Mouse (Mus musculus): ENCODE measurements at regions not wholly inside any gene's neighbourhood (a gene's known extent, or its start where the extent isn't known, plus 50 kb on each side); places are given as distances from the start of the nearest gene placed in this dataset.

GRCm38 (mm10) chr1:194342568-194342967 lies 275.4 kb upstream of the Plxna2 start:
- no peak for DNase-seq
- intact Hi-C loops (cut with DNase I) = no loop called here

GRCm38 (mm10) chr1:194341758-194342157 lies 276.3 kb upstream of the Plxna2 start:
- intact Hi-C loops (cut with DNase I) = no loop called here
- no peak for DNase-seq

GRCm38 (mm10) chr1:194334752-194335719 lies 283.0 kb upstream of the Plxna2 start:
- intact Hi-C loops (cut with DNase I) = no loop called here
- peak in 1 of 2 experiments; percentile 15 for DNase-seq

- DNase-seq = no peak
- intact Hi-C loops (cut with DNase I) = no loop called here
These were observed 285.4 kb upstream of the Plxna2 start for GRCm38 (mm10) chr1:194332639-194333038.

GRCm38 (mm10) chr1:194330471-194330870 lies 287.5 kb upstream of the Plxna2 start:
- intact Hi-C loops (cut with DNase I) = no loop called here
- no peak for DNase-seq

GRCm38 (mm10) chr1:194320320-194321036 lies 297.5 kb upstream of the Plxna2 start:
- intact Hi-C loops (cut with DNase I) = no loop called here
- no peak for DNase-seq

- intact Hi-C loops (cut with DNase I) = no loop called here
These were observed 299.7 kb upstream of the Plxna2 start for GRCm38 (mm10) chr1:194318351-194318750.

GRCm38 (mm10) chr1:194315593-194315992 lies 302.4 kb upstream of the Plxna2 start:
- DNase-seq = no peak
- intact Hi-C loops (cut with DNase I) = no loop called here

More at GRCm38 (mm10) chr1:194318351-194318750, 299.7 kb upstream of the Plxna2 start:
- DNase-seq = no peak

GRCm38 (mm10) chr1:194310373-194310772 lies 307.6 kb upstream of the Plxna2 start:
- no peak for DNase-seq
- intact Hi-C loops (cut with DNase I) = no loop called here

- intact Hi-C loops (cut with DNase I) = no loop called here
These were observed 309.4 kb upstream of the Plxna2 start for GRCm38 (mm10) chr1:194308648-194309047.

GRCm38 (mm10) chr1:194303951-194304350 lies 314.1 kb upstream of the Plxna2 start:
- intact Hi-C loops (cut with DNase I) = no loop called here
- DNase-seq = no peak

More at GRCm38 (mm10) chr1:194308648-194309047, 309.4 kb upstream of the Plxna2 start:
- DNase-seq = no peak

GRCm38 (mm10) chr1:194302775-194303174 lies 315.2 kb upstream of the Plxna2 start:
- intact Hi-C loops (cut with DNase I) = no loop called here
- DNase-seq = no peak

- intact Hi-C loops (cut with DNase I) = no loop called here
- DNase-seq = no peak
These were observed 336.1 kb upstream of the Plxna2 start for GRCm38 (mm10) chr1:194281941-194282340.

GRCm38 (mm10) chr1:194268028-194268427 lies 350.0 kb upstream of the Plxna2 start:
- DNase-seq = no peak
- intact Hi-C loops (cut with DNase I) = no loop called here

- DNase-seq = no peak
- intact Hi-C loops (cut with DNase I) = no loop called here
These were observed 355.6 kb upstream of the Plxna2 start for GRCm38 (mm10) chr1:194262374-194262773.

- intact Hi-C loops (cut with DNase I) = no loop called here
These were observed 358.1 kb upstream of the Plxna2 start for GRCm38 (mm10) chr1:194259957-194260356.

GRCm38 (mm10) chr1:194244776-194245366 lies 373.1 kb upstream of the Plxna2 start:
- no peak for DNase-seq
- intact Hi-C loops (cut with DNase I) = no loop called here

More at GRCm38 (mm10) chr1:194259957-194260356, 358.1 kb upstream of the Plxna2 start:
- no peak for DNase-seq

- intact Hi-C loops (cut with DNase I) = no loop called here
- no peak for DNase-seq
These were observed 376.9 kb upstream of the Plxna2 start for GRCm38 (mm10) chr1:194241111-194241510.

GRCm38 (mm10) chr1:194231206-194231605 lies 386.8 kb upstream of the Plxna2 start:
- intact Hi-C loops (cut with DNase I) = no loop called here
- no peak for DNase-seq

GRCm38 (mm10) chr1:194226550-194227160 lies 391.4 kb upstream of the Plxna2 start:
- no peak for DNase-seq
- intact Hi-C loops (cut with DNase I) = loop anchor here (10.0 kb wide), 1 partner anchor 652 kb away; no protein-coding TSS in a partner anchor
